Mouse (Mus musculus) gastrocnemius, postnatal 36 days (tissue): ENCODE measurements around the gene Plekhh2. TPM values are rescaled to one million over a fixed set of nuclear protein-coding genes. Genes with fewer than 3 reads are reported as not detected.

ENCODE experiments used
- DNase-seq, 2 experiments: peaks; one replicate each; pipeline ENCODE4 v3.0.0; 2022
- intact Hi-C: fragments of 180-260 bp; cut with DNase I; formaldehyde crosslinking; loops from one replicate; pipeline ENCODE4 v1.15.1; 2025
- long read RNA-seq, 2 experiments: library from polyadenylated mRNA; stranded (forward); transcript quantifications; one replicate each; pipeline ENCODE4 v2.0.0; 2021
- total RNA-seq, 2 experiments: library from RNA; stranded (reverse); gene quantifications; 2 replicates each; pipeline ENCODE4 v1.2.3; 2021

Plekhh2 gene
- total RNA-seq = 1 to 10 TPM; 1.5 to 1.6 TPM
- long read RNA-seq, experiment 1, partial matches to known transcripts = 0 of 1 reads
- long read RNA-seq, experiment 1, other reads (novel, unspliced or antisense) = 1 of 1 reads
- long read RNA-seq, experiment 2, partial matches to known transcripts = 1 of 1 reads
- long read RNA-seq, experiment 2, other reads (novel, unspliced or antisense) = 0 of 1 reads

DNA sequence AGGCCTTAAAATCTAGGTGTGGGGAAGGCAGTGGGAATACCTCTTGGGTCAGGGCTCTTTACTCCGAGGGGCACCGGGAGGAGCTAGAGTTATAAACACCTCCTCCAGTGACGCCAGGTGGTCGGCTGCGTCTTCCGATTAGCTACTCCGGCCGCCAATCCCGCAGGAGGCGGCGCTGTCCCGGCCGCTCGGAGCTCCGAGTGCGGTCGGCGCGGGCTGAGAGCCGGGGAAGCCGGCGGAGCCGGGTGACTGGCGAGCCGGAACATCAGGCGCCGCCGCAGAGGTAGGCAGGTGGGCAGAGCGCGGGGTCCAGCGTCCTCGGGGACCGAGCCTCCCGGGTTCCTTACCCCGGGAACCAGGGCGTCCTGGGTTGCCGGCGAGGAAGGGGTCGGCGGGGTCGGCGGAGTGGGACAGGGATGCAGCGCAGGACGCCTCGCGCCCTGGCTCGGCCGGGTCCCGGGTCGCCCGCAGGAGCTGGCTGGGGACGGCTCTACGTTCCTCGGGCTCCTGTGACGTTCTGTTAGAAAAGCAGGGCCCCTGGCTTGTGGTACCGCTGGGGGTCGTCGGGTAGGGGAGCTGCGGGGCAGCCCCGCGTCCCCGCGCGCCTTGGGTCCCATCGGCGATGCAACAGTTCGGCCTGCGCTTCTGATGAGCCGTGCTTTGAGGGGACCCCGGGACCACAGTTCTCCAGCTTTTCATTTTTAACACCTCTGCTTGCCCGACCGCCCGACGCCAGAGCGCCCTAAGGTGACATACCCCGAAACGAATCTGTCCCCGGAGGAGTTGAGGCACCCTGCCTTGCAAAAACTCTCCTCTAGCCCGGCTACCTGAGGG lies at the start of gene Plekhh2:
Plekhh2 (plus strand) TSS at position 214 of the 834 bp plus-strand sequence.
- intact Hi-C loops = no loop called here
- peak; percentile 70 to 79 for DNase-seq

DNA sequence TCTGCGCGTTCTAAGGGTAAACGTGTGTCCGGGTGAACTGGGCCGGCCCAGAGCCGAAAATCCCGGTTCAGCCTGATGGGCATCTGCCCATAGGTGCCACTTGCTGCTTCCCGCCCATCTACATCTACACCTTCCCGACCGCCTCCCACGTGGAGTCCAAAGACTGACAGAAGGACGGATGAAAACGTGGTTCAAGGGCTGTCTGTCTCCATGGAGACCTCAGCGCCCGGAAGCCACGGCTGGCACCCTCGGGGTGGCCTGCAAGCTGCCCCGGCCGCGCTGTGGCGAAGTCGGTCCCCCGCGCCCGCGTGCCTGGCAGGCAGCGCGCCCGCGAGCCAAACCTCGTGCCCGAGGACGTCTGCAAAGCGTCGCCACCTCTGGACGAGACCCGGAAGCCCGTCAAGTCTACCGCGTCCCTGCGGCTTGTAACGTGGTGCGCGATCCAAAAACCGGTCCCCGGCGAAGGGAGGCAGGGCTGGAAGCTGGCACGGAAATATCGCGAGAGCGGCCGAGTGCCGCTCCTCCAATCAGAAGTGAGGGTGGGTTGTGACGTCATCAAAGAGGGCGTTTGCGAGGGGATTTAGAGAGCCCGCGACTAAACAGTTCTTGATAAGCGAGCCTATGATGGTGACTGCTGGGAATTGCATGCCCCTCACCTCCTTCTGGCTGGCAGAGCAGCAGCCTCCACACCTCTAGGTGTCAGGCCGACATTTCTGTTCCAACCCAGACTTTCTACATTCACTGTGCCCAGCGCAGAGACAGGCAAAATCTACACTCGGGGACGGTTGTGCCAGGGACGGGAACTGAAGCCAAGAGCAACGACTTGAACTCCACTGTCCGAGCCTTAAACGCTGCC lies 45.7 kb upstream of the Plekhh2 start, which contains the start of gene Thada:
Thada (minus strand) TSS at position 453 of the 856 bp plus-strand sequence.
- DNase-seq = peak; percentile 96 to 97
- intact Hi-C loops = no loop called here

DNA sequence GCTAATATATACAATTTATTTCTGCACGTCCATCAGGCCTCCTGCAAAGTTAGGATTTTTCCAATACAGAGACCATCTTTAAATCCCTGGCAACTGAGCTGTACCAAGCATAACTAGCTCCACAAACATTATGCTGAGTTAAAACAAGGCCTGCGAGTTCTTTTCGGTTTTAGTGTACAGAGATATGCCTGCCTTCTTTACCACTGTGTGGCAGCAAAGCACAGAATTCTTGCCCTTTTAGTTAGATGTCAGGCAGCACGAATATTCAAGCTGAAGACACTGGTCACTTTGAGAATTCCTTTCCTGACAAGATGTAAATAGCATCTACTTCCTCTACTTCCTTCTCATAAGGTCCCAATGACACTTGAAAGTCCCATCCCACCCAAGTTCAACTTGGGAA lies 37.4 kb upstream of the Plekhh2 start:
- intact Hi-C loops = no loop called here
- DNase-seq = no peak

DNA sequence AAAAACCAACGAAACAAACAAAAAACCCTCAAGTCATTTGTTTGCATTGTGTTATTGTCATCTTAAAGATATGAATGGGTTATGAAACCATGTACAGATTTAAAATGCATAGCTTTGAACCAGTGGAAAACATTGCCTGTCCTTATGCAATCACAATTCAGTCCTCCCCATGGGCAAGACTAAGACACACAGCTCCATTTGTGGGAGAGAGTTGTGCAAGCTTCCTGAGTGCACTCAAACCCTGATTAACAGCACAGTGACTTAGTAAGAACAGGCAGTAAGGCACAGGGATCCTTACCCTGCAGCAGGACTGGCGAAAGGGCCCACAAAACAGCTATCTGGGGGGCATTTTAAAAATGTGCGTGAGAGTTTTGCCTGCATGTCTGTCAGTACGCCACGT lies 34.5 kb upstream of the Plekhh2 start:
- DNase-seq = no peak
- intact Hi-C loops = no loop called here

DNA sequence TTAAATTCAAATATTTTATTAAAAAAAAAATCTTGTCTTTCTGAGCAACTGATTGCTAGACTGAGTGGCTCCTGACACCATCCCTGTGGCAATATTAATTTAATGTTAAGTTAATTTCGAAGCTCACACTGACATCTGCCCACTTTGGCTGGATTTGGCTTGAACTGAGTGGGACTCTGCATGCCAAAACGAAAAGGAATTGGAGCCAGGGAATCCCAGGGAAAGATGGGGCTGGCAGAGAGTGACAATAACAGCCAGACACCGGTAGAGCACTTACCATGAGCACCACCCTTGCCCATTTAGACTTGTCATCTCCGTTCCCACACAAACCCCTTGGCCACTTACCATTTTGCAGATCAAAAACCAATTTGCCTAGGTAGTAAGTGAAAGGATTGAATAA lies 33.4 kb upstream of the Plekhh2 start:
- intact Hi-C loops = no loop called here

DNA sequence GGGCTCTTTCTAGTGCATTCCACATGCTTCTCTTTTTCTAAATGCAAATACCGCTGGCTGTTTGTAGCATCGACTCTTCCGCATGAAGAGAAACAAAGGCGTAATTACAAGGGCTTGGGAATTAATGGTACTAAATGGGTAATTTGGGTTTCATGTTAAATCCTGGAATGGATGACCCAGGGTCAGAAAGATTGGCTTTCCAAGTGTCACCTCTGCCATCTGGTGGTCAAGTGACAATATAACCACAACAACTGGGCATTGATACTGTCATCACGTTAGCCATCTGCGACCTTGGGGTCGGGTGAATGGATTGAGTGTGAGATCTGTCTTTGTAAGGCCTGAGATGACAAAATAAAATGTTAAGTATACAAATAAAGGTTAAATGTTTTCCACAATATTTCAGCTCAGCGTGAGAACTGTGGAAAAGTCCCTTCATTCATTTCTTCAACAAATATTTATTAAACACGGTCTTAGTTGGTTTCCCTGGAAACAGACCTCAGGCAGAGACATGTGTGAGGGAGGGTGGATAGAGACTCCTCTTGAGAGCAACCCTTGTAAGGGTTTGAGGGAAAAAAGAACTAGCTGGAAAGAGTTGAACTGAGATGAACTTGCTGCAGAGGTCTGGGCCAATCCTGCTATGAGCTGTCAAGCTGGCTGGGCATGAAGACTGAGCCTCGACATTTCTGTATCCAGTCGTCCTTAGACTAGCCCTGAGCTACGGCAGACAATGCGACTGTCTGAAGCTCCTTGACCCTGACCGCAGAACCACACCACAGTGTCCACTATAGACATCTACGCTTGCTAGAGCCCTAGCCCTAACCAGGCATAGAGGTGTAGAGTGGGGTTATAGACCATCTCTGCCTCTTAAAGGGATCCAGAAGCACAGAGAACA lies 31.0 kb upstream of the Plekhh2 start:
- DNase-seq = no peak
- intact Hi-C loops = no loop called here

More for the DNA sequence above, 33.4 kb upstream of the Plekhh2 start:
- DNase-seq = no peak

DNA sequence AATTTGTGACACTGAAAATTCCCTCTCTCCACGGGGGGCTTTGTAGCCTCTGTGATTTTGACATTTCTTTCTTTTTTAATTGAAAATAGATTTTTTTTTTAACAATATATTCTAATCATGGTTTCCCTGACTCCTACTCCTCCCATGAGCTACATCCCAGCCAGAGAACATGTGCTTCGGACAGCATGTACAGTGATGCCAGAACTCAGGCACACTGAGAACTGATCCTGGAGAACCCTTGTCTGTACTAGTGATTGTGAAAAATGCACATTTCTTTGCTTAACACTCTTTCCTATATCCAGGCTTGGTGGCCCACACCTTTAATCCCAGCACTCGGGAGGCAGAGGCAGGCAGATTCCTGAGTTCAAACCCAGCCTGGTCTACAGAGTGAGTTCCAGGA lies 28.9 kb upstream of the Plekhh2 start:
- no peak for DNase-seq
- intact Hi-C loops = no loop called here

DNA sequence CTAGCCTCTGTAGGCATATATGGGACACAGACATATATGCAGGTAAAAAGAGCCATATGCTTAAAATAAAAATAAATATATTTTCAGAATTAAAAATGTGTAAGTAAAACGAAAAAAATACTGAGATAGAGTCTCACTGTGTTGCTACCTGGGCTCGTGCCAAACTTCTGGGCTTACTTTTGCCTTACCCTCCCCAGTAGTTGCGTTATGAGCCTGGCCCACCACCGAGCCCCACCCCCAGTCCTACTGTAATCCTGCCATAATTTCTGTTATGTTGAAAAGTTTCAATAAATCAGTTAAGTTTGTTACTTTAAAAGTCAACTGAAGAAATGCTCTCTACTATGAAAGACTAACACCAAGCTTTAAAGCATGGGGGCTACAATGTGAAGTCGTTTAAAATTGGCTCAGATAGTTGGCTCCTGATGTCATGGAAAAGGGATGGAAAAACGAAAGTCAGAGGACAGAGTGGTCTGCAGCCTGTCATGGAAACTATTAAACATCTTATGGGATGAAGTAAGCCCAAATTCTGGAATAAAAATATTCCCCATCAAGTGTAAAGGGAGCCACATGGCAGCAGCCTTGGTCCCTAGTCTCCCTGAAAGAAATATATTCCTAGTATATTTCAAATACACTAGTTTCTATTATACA lies 27.9 kb upstream of the Plekhh2 start:
- intact Hi-C loops = no loop called here
- DNase-seq = no peak

DNA sequence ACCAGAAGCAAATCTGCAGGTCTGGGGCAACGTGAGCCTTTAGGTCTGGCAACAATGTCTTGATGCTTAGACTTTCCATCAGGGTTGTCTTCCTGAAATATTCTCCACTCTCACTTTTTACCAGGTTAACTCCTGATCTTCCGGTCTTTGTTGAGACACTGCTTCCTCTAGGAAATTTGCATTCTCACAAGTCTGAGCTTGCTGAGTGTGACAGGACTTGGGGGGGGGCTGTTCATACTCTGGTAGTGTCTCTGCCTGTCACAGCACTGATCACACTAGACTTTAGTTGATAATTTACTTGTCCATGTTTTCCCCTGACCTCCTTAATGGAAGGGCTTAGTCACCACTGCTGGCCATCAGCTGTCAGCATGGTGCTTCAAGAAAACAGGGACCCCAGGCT lies 24.3 kb upstream of the Plekhh2 start:
- no peak for DNase-seq
- intact Hi-C loops = no loop called here

DNA sequence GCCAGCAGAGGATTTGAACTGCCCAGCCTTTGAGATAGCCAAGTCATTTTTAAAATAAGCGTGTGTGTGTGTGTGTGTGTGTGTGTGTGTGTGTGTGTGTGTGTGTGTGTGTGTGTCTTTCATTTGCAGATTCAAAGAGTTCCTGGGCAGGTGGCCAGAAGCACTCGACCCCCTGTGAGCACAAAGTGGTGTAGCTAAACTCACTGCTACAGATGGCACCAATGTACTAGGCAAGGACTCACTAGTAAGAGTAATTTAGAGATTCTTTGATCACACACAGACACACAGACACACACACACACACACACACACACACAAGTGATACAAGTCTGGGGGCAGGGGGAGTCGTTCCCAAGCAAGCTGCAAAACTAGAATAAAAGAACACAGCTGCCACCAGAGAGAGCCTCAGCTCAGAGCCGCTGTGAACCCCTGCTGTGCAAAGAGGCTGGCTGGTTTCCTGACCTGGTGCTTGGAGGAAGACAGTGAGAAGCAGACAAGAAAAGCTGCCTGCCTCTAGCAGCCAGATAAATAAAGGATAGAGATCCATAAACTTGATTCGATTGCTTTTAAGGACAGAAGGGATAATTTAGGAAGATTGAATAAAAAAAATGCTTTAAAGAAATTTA lies 19.3 kb upstream of the Plekhh2 start:
- intact Hi-C loops = no loop called here
- no peak for DNase-seq

DNA sequence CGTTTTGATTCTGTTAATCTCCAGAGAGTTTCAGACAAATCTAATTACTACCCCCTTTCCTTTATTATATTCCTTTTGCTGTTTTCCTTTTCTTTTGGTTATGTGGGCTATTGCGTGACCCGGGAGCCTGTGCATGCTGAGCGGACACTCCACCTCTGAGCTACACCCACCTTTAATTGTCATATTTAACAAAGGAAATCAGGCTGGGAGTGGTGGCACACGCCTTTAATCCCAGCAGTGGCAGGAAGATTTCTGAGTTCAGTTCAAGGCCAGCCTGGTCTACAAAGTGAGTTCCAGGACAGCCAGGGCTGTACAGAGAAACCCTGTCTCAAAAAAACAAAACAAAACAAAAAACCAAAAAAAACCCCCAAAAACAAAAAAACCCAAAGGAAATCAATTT lies 14.7 kb upstream of the Plekhh2 start:
- intact Hi-C loops = no loop called here
- DNase-seq = no peak

DNA sequence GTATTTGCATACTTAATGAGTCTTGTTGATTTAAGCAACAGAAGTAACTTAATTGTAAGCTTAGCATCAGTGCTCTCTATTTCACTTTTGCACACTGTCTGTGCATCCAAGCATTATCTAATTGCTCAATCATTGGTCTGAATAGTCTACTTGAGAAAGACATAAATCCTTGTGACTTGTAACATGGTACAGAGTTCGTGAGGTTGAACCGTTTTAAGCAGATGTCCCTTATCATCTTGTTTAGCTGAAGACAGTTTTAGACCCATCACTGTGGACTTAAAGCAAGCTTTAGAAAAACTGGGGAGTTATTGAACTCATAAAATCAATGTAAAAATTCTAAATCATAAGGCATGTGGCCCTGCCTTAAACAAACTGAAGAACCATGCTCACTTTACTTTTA lies 14.1 kb upstream of the Plekhh2 start:
- intact Hi-C loops = no loop called here
- DNase-seq = no peak

DNA sequence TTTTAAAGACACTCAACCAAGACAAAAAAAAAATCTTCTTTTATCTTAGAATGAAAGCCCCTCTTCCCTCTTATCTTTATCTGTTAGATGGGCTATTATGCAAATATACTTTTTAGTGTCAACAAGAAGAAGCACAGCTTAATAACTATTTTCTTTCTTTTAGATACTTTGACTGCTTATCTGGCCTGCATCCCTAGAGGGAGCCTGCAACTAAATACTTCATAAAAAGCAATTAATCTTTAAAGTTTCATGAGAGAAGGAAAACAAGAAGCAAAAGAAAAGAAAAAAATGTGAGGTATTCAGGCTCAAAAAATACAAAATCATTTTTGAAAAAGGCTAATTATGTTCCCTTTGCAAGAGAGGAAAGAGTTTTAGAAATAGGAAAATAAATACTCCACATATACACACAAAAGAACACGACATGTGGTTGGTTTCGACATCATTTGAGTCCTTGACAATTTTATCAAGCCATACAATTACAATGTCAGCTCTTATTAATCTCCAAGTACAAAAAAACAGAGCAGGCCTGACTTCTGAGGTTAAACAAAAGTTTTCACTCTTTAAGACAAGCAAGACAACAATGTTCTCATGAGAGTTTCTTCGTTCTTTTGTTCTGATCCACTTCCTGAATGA lies 13.6 kb upstream of the Plekhh2 start:
- DNase-seq = no peak
- intact Hi-C loops = no loop called here

DNA sequence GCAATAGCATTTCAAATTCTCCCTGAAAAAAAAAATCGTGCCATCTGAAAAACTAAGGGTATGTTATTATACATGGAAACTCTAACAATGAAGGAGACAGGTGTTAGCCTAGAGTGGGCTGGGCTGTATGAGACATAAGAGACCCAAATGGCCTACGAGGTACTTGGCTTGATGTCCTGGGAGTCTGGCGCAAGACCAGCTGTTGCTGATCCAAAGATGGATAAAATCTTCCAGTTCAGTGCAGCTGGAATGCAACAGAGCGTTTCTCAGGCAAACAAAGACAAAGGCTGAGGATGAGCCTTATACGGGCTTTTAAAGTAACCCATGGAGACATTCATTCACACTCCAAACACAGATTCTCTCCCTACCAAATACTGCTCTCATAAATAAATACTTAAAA lies 13.1 kb upstream of the Plekhh2 start:
- DNase-seq = peak; percentile 36 to 51
- intact Hi-C loops = no loop called here

DNA sequence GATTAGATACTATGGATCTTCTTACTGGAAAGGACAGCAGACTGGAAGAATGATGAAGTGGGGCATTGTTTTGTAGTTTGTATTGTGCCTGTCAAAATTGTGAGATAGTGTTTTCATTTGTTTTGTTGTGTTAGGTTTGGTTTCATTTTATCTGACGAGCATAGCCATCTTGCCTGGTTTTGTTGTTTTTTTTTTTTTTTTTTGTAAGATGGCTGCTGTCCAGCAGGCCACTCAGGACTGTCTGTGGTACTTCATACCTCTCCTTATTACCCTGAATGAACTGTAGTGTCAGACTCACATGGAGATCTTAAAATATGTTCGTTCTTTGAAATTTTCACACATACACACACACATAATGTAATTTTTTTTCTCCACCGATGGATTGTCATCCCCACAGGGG lies 9.4 kb upstream of the Plekhh2 start:
- DNase-seq = no peak
- intact Hi-C loops = no loop called here

DNA sequence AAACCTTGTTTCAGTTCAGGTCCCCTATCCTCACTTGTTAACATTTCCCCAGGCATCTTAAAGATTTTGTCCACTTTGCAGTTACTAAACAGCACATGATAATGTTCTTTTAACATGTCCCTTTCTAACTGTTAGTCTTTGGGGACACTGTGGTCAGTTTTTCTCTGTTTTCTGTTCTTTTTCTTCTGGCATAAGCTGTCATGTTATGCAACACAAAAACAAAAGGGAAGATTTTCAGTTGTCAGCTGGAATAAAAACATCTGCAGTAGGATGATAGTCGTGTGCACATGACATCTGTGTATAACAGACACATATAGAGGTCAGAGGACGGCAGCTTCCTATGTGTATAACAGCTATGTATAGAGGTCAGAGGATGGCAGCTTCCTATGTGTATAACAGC lies 5.8 kb upstream of the Plekhh2 start:
- no peak for DNase-seq
- intact Hi-C loops = no loop called here

DNA sequence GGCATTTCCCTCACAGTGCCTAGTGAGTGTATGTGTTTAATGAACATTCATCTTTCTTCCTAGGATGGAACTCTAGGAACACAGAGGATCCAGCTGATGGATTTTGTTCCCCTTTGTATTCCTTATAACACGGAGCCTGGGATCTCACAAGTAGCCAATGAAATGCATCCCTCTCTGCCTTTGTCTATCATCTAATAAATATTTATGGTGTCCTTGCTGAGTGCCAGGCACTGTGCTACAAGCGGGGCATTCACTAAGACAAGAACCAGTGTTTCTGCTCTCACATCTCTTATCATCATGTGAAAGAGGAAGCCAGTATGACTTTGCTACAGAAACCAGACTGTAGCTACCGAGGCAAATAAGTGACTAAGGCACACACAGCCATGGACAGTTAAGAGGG lies 3.0 kb upstream of the Plekhh2 start:
- intact Hi-C loops = no loop called here
- no peak for DNase-seq

DNA sequence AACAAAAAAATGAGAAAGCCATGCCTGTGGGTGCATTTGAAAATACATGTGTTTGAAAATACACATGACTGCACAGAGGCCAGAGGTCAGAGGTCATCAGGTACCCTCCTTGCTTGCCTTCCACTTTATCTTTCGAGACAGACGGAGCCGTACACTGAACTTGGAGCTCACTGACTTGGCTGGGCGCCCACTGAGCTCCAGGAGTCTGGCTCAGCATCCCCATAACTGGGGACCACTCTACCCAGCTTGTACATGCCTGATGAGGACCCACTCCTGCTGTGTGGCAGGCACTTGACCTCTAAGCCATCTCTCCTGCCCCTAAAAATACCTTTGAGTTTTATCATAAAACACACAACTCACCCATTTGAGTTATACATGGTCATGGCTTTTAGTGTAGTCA lies 2.5 kb upstream of the Plekhh2 start:
- intact Hi-C loops = no loop called here
- no peak for DNase-seq

DNA sequence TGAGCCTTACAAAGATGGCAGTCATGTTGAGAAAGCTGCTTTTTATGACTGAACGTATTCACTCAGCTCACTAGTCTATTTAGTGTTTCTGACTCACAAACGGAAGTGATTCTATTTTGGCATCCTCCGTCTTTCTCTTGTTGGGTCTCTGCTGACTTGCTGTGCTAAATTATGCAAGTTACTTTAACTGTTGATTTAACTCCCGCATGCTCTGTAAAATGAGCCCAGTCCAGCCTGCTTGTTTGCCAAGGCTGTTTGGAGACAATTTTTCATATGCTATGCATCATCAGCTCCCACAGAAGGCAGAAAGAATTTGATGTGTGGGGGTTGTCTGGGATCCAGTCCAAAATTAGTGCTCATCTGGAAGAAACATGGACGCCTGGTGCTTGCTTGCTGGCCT lies 1.3 kb upstream of the Plekhh2 start:
- intact Hi-C loops = no loop called here
- no peak for DNase-seq
